Mouse (Mus musculus) kidney, adult 11 months (tissue): ENCODE results near the gene Itpr1.
A peak's percentile ranks its signal among the peaks of the same experiment; 100 is the strongest.
"Not testable (repeated sequence)": the region's sequence is repeated elsewhere in the genome, so short reads cannot be mapped to it uniquely, and the experiment has no call there.

Source experiments
- DNase-seq: peaks from one replicate; pipeline ENCODE4 v3.0.0; 2022

Itpr1 gene

GRCm38 (mm10) chr6:108557576-108558322 is 344.9 kb downstream of the Itpr1 start:
- no peak for DNase-seq

- DNase-seq = not testable (repeated sequence)
Measured at GRCm38 (mm10) chr6:108559226-108559625, 346.3 kb downstream of the Itpr1 start.

GRCm38 (mm10) chr6:108562971-108563370 is 350.1 kb downstream of the Itpr1 start:
- DNase-seq = no peak

- DNase-seq = not testable (repeated sequence)
Measured at GRCm38 (mm10) chr6:108565447-108565846, 352.6 kb downstream of the Itpr1 start.

- no peak for DNase-seq
Measured at GRCm38 (mm10) chr6:108566549-108566948, 353.7 kb downstream of the Itpr1 start.

- DNase-seq = peak; percentile 57
Measured at GRCm38 (mm10) chr6:108569460-108570187, 356.7 kb downstream of the Itpr1 start.

- peak; percentile 74 for DNase-seq
Measured at GRCm38 (mm10) chr6:108570351-108571041, 357.6 kb downstream of the Itpr1 start.

- peak; percentile 91 for DNase-seq
Measured at GRCm38 (mm10) chr6:108571042-108571590, 358.2 kb downstream of the Itpr1 start.

GRCm38 (mm10) chr6:108572646-108573045 is 359.8 kb downstream of the Itpr1 start:
- no peak for DNase-seq

GRCm38 (mm10) chr6:108577056-108577455 is 364.2 kb downstream of the Itpr1 start:
- DNase-seq = no peak

- no peak for DNase-seq
Measured at GRCm38 (mm10) chr6:108588426-108588825, 375.5 kb downstream of the Itpr1 start.

- no peak for DNase-seq
Measured at GRCm38 (mm10) chr6:108592227-108592626, 379.3 kb downstream of the Itpr1 start.

GRCm38 (mm10) chr6:108592636-108593035 is 379.7 kb downstream of the Itpr1 start:
- DNase-seq = no peak

GRCm38 (mm10) chr6:108594171-108594841 is 381.4 kb downstream of the Itpr1 start:
- DNase-seq = no peak

GRCm38 (mm10) chr6:108598691-108599090 is 385.8 kb downstream of the Itpr1 start:
- no peak for DNase-seq

GRCm38 (mm10) chr6:108599317-108599716 is 386.4 kb downstream of the Itpr1 start:
- DNase-seq = no peak
